In the genomic region with DNA sequence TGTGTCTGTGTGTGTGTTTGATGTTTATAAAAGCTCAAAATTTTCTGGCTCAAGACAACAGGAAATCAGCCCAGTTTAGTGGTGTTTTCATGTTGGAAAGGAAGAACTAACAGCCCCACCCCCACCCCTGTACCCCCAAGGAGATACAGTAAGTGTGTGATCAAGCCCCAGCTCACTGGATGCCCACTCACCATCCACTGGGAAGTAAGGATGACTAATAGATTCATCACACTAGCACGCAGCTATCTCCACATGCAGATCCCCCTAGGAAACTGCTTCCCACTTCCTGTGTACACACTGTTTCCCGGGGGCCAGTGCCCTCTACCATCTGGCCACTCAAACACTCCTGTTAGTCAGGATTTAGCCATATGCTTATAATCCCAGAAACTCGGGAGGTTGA, we compare ENCODE assay signal across 16 mouse cellular contexts.
"Had no signal": no experiment of that assay in that cellular context is flagged by ENCODE, and none has a peak within 500 bp of the region (broad histone marks: within the 10 kb centered on the region; RNA-seq: fewer than 3 reads in every experiment).

No protein-coding gene starts in this region.

- H3K9ac ChIP-seq: limb, embryonic 13.5 days; liver, embryonic 15.5 days; lung, embryonic 15.5 days; midbrain, embryonic 12.5 days; neural tube, embryonic 13.5 days had no signal

- ATAC-seq: inflammation-experienced regulatory T-cells, adult 6 months; intestine, postnatal 0 days; midbrain, embryonic 16.5 days had no signal

- H3K4me3 ChIP-seq: limb, embryonic 13.5 days; liver, embryonic 15.5 days; lung, embryonic 15.5 days; midbrain, embryonic 12.5 days; neural tube, embryonic 13.5 days had no signal

- H3K36me3 ChIP-seq: limb, embryonic 13.5 days; liver, embryonic 15.5 days; lung, embryonic 15.5 days; midbrain, embryonic 12.5 days; neural tube, embryonic 13.5 days had no signal

- H3K9me3 ChIP-seq: limb, embryonic 13.5 days; liver, embryonic 15.5 days; lung, embryonic 15.5 days; midbrain, embryonic 12.5 days; neural tube, embryonic 13.5 days had no signal

- H3K4me1 ChIP-seq: liver, embryonic 15.5 days; midbrain, embryonic 12.5 days had no signal

- H3K27me3 ChIP-seq: limb, embryonic 13.5 days; liver, embryonic 15.5 days; lung, embryonic 15.5 days; neural tube, embryonic 13.5 days had no signal

- H3K4me2 ChIP-seq: limb, embryonic 13.5 days; liver, embryonic 11.5 days; liver, embryonic 15.5 days; lung, embryonic 15.5 days; midbrain, embryonic 12.5 days; neural tube, embryonic 13.5 days had no signal

- DNase-seq: kidney, adult 8-10 months; kidney, postnatal 25 days; layer of hippocampus, postnatal 36 days; left cerebral cortex, postnatal 4 days; retina, postnatal 1 day; right cerebral cortex, postnatal 14 days; thymus, postnatal 4 days had no signal

- H3K27ac ChIP-seq: limb, embryonic 13.5 days; liver, embryonic 15.5 days; lung, embryonic 15.5 days; midbrain, embryonic 12.5 days; neural tube, embryonic 13.5 days had no signal
